Mouse (Mus musculus) thymus, adult 2 months (tissue): ENCODE measurements around the gene Amigo1.

ENCODE experiments used
- CTCF ChIP-seq: fragments of 200-500 bp; IDR thresholded peaks from 2 replicates; pipeline ENCODE4 v1.5.1; 2012; ENCODE audit warnings: mild to moderate bottlenecking, control low read depth, low read length, moderate library complexity, borderline replicate concordance; ENCODE audit not compliant: control insufficient read depth, poor library complexity, insufficient read depth; ENCODE audit errors: extremely low read depth
- POLR2A ChIP-seq: fragments of 200-500 bp; IDR thresholded peaks from 2 replicates; pipeline ENCODE4 v1.6.1; 2012; ENCODE audit warnings: mild to moderate bottlenecking, low read length, control low read depth, moderate library complexity; ENCODE audit not compliant: control insufficient read depth, poor library complexity, insufficient read depth; ENCODE audit errors: extremely low read depth

DNA sequence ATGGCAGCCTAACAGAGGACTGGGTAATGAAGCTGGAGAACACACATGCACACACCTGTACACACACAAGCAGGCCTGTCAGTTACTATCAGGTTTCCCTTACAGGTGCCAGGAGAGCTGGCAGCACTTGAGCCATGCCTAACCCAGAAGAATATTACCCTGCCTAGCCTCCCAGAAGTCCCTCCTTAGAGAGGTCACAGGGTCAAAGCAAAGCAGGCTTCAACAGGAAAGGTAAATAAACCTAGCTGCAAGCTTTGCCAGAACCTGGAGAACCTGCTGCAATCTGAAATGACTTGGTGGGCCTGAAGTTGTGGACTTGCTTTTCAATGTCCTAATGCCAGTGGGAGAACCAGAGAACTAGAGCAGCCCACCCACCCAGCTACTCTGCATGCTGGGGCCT, 16.4 kb downstream of the Amigo1 start:
- TF ChIP-seq CTCF (no peak), POLR2A (no peak)
